Mouse (Mus musculus) brain, embryonic 14.5 days (tissue): ENCODE results near the gene Skiv2l.

ENCODE experiments used
- CTCF ChIP-seq: fragments of 200-500 bp; IDR thresholded peaks from 2 replicates; pipeline ENCODE4 v1.5.1; 2012; ENCODE audit warnings: inconsistent platforms, mild to moderate bottlenecking, moderate library complexity, borderline replicate concordance; ENCODE audit not compliant: insufficient read depth, insufficient read length; ENCODE audit errors: extremely low read depth
- POLR2A ChIP-seq: fragments of 200-500 bp; IDR thresholded peaks from 2 replicates; pipeline ENCODE4 v1.6.1; 2012; ENCODE audit warnings: mild to moderate bottlenecking, inconsistent platforms, borderline replicate concordance; ENCODE audit not compliant: poor library complexity, insufficient read depth, insufficient read length, severe bottlenecking; ENCODE audit errors: extremely low read depth

GRCm38 (mm10) chr17:34854761-34855160 is 4.8 kb upstream of the Skiv2l start:
- TF ChIP-seq CTCF, result no peak
- TF ChIP-seq POLR2A, result no peak
